Mouse (Mus musculus): ENCODE measurements around the gene Cass4.

Gene Cass4

DNA sequence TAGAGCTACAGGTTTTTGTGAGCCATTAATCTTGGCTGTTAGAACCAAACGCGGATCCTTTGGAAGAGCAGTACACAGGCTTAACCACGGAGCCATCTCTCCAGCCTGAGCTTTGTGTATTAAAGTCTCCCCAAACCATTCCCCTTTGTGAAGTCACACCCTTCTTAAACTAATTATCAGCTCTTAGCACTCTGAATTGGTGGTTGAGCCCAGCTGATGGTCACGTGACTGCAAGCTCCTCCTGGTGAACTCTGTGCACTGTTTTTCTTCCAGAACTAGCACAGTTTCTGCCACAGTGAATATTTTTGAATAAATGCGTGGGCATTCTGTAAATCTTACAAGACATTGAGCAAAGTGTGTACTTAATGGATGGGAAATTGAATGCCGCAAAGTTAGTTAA is 47.6 kb downstream of the Cass4 start:
- DNase-seq = no peak

DNA sequence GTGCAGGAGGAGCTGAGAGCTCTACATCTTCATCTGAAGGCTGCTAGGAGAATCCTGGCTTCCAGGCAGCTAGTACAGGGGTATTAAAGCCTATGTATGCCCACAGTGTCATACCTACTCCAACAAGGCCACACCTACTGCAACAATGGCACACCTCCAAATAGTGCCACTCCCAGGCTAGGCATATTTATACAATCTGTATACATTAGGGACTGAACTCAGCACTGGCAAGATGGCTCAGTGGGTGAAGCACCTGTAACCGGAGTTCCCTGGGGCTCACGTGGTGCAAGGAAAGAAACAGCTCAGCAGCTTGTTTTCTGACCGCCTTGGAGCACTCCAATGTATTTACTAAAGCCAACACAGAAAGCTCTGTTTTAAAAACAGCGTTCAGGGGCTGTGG is 52.0 kb downstream of the Cass4 start:
- DNase-seq = no peak

DNA sequence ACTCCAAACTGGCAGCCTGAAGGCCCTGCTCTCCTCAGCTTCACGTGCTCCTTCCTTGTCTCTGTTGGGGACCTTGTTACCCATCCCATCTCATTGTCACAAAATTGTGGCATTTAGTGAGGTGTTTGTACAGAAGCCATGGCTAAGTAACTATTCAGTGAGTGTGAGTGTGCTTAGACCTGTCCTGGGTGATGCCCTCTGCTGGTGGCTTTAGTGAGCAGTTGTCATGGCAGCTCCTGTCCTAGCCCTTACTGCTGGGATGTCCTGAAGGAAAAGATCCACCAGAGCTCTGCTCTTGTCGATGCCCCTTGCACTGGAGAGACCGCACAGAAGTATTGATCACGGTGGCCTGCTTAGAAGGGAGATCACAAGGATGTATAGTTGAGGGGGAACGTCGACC is 53.7 kb downstream of the Cass4 start:
- DNase-seq = no peak

DNA sequence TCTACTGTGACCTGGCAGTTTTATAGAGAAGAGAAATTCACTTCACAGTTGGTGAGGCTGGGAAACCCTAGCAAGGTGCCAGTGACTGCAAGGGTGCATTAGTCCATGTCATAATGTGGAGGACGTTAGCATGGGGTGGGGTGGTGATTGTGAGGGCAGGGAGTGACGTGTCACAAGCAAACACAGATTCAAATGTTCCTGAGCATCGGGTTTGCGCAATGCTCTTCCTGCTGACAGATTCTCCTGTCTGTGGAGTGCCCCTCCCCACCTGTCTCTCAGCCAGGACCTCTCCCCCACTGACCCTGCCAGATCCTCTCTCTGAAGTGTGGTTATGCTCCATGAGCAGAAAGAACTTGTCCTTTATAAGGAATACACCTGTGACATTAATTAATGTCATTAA is 54.7 kb downstream of the Cass4 start:
- DNase-seq = no peak

DNA sequence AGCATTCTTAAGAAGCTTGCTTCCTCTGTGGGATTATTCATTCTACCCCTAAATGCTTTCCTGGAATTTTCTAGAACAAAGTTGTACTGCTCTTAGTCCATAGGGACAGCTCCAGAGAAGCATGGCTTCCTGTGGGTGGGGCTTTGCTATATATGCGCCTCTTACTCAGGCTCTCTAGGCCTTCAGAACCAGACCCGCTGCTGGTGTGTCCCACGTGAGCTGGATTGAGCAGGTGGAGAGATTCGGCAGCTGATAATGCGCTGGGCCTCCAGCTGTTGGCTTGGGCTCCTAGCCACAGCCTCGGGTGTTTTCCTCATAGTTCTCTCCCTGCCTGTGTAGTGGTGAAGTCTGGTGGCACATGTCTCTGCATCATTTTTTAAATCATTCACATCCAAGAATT is 57.0 kb downstream of the Cass4 start:
- DNase-seq = no peak

DNA sequence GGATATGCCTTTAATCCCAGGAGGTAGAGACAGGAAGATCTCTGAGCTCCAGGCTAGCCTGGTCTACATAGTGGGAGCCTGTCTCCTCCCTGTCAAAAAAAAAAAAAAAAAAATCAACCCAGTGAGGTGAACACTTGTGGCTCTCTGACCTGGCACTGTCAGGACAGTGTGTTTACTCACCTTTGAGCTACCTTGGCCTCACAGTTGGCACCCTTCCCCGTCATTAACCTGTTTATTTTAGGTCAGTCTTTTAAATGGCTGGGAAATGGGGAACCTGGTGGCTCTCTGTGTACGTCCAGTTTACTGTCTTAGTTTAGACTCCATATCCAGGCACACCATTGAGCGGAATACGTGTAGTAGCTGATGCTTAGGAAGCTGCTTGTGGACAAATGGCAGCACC is 58.4 kb downstream of the Cass4 start:
- no peak for DNase-seq

DNA sequence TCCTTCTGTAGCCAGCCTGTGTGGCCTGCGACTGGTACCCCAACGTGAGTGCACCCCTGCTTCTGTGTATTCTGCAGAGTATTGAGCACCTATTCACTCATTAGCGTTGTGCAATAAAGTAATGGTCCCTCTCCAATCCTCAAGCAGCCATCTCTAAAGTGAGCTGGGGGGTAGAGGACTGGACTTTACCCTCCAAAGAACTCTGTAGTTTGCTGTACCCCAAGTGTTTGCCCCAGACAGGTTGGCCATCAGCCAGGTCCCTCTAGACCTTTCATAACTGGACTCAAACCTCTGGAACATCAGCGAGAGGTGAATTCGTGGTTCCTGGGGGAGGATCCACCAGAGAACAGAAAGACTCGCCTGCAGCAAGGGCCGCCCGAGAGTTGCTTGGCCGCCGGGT is 58.9 kb downstream of the Cass4 start:
- DNase-seq = no peak

DNA sequence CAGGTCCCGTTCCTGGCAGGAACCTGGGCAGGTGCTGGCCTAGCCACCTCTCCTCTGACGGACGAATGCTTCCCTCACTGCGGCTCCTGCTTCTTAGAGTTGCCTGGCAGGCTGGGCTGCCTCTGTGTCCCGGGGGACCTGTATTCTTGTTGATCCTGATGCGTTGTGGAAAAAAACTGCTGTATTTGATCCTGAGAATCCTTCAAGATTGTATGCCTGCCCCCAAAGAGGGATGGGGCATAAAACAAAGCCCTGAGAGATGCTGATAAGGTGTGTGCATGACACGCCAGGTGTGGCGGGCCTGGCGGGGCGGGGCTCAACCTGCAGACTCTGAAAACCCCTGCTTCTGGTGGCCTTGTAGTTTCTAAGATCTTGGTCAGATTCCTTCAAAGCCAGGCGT is 64.9 kb downstream of the Cass4 start, which contains the start of gene Gcnt7:
Gcnt7 (minus strand) TSS at position 101 of the 400 bp plus-strand sequence.
- no peak for DNase-seq

DNA sequence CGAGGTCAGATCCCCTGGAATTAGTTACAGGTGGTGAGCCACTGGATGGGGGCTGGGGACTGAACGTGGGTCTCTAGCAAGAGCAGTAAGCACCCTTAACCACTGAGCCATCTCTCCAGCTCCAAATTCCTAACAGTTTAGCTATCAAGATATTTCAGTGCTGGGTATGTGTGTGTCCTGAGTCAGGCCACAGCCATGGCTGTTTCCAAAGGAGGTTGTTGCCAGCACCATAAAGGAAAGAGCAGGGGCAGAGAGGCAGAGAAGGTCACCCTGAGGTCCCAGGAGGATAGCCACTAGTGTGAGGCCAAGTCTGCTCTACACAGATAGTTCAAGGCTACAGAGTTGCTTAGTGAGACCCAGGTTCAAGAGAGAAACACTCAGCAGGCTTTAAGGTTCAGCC is 67.1 kb downstream of the Cass4 start:
- DNase-seq = no peak

DNA sequence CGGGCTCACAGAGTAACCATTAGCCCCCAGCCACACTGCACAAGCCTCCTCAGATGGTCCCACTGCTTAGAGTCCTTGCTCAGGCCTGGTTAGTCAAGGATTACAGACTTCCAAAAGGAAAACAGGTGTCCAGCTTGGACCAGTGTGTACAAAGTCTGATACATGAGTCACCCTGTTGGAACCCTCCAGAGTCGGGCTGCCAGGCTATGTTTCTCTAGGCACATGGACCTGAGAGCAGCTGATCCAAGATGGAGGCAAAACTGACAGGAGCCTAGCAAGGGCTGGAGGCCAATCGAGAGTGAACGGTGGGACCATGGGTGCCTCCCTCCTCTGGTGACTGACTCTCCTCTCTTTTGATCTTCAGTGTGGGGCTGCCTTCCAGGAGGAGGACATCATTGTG is 69.2 kb downstream of the Cass4 start:
- no peak for DNase-seq

DNA sequence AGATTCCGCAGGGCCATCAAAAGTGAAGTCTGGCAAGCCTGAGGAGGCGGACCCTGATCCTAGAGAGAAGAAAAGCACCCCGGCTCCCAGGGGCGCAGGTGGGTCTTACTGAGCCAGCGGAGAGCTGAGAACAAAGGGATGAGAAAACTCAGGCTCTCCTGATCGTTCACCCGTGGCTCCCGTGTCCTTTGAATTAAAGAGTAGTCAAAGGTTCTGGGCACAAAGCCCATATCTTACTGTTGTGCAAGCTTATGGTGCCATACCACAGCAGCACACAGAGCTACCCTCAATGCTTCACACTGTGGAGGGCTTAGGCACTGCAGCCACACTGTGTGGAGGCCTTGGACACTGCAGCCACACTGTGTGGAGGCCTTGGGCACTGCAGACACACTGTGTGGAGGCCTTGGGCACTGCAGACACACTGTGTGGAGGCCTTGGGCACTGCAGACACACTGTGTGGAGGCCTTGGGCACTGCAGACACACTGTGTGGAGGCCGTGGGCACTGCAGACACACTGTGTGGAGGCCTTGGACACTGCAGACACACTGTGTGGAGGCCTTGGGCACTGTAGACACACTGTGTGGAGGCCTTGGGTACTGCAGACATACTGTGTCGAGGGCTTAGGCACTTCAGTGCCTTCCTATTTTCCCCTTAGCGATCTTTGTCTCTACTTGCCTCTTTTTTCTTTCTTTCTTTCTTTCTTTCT is 73.0 kb downstream of the Cass4 start:
- DNase-seq = no peak

DNA sequence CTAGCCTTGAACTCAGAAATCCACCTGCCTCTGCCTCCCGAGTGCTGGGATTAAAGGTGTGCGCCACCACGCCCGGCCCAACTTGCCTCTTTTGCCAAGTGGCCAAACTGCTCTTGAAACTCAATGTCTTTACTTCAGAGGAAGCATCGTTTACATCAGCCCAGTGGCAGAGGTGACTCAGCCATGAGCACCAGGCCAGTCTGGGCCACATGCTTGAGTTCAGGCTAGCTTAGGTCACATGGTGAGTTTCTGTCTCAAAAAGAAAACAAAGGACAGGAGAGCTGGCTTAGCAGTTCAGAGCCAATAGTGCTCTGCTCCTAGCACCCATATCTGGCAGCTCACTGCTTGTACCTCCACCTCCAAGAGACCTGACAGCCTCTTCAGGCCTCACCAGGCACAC is 73.6 kb downstream of the Cass4 start:
- no peak for DNase-seq

DNA sequence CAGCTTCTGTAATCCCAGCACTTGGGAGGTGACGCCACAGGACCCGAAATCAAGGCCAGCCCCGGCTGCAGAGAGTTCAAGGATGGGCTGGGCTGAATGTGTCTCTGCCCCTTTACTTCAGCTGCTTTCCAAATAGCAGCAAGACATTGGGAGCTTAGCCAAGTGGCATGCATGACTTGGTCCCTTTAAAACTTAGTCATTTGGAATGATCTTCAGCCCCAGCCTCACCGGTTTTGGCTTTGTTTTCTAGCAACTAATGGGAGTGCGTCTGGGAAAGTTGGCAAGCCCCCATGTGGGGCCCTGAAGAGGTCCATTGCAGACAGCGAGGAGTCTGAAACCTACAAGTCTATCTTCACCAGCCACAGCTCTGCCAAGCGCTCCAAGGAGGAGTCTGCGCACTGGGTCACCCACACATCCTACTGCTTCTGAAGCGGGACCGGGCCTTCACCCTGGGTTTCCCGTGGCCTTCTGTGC is 74.8 kb downstream of the Cass4 start:
- DNase-seq = peak; percentile 87

DNA sequence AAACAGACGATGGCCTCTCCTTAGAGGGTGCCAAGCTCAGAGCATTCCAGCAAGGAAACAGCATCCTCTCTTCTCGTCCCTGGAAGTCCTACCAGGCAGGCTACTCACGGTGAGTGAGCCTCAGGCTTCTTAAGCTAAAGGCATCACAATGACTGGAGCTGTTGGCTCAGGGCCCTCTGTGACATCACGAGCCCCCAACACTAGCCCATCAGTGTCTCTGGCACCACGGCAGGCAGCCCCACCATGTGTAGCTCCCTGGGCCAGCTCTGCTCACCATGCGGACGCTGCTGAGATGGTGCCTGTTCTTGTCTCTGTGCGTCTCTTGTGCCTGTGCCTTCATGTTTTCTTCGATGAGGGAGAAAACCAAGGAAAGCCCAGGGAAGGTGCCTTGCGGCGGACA is 78.7 kb downstream of the Cass4 start, which contains the start of gene Fam209:
Fam209 (plus strand) TSS at position 203 of the 400 bp plus-strand sequence.
- DNase-seq = no peak

DNA sequence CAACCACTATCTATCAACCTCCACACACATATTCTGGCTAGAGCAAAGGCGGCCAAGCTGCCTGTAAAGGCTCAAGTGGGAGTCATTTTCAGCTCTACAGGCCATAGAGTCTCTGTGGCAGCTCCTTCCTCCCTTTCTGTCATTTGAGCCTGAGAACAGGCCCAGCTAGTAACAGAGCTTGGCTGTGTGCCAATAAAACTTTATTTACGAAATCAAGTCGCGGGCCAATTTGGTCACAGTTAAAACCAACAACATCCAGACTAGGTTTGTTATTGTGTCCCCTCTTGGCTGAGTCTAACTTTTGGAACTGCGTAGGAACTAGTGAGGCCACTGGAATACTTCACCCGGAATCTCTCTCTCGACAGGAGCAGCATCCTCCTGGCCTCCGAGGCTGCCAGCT is 80.0 kb downstream of the Cass4 start:
- no peak for DNase-seq

DNA sequence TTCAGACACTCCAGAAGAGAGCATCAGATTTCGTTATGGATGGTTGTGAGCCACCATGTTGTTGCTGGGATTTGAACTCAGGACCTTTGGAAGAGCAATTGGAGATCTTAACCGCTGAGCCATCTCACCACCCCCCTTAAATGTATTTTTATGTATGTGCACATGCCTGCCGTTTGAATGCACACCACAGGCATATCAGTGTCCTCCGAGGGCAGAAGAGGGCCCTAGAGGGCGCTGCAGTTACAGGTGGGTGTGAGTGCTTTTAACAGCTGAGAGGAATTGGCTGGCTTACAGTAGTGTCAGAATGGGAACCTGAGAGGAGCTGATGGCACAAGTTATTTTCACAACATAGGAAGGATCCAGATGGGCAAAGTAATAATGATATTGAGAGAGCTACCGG is 81.4 kb downstream of the Cass4 start:
- peak; percentile 34 for DNase-seq

DNA sequence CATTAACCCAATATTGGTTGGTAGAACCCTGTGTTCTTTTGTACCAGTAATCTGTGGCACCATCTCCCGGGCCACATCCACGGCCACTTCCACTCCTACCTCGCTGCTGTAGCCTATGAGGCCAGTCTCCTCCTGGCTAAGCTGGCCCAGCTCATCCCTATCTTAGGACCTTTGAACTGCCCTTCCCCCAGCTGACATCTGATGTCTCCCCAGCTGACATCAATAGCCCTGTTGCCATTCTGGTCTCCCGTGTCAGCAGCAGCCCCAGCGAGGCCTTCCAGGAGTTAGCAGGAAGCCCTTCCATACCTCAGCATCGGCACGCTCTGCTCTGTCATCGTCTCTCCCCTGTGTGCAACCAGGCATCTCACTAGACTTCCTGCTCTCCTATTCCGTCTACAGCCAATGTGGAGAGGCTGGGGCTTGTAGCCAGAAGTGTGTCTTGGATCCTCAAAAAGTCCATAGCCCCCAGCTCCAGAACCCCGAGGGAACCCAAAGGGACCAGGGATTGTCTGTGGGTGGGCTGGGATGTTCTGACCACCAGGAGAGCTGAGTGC is 83.2 kb downstream of the Cass4 start:
- no peak for DNase-seq

DNA sequence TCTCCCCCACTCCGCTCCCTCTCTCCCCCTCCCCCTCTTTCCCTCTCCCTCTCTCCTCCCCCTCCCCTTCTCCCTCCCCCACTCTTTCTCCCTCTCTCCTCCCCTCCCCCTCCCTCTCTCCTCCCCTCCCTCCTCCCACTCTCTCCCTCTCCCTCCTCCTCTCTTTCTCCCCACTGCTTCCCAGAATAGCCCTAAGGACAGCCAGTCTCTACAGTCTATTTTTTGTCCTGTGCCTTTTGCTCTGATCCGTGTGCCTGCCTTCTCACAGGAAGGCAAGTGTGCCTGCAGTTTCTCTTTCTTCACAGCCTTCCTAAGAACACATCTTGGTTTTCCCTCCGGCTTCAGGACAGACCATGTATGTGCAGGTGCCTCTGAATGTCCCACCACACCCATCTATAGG is 83.8 kb downstream of the Cass4 start:
- no peak for DNase-seq

DNA sequence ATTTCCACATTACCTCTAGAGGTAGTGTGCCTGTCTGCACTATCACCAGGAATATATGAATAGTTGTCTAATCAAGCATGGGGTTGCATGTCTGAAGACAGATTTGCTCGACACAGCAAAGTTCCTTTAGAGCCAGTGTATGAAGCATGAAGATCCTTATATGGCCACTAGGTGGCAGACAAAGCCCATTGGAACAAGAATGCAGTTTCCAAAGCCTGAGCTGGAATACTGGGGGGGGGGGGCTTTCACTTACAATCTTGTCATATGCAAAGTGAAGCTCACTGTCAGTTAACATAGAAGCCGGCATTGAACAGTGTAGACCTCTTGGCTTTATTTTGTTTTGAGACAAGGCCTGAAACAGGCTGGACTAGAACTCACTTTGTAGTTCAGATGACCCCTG is 84.3 kb downstream of the Cass4 start:
- DNase-seq = peak; percentile 83

DNA sequence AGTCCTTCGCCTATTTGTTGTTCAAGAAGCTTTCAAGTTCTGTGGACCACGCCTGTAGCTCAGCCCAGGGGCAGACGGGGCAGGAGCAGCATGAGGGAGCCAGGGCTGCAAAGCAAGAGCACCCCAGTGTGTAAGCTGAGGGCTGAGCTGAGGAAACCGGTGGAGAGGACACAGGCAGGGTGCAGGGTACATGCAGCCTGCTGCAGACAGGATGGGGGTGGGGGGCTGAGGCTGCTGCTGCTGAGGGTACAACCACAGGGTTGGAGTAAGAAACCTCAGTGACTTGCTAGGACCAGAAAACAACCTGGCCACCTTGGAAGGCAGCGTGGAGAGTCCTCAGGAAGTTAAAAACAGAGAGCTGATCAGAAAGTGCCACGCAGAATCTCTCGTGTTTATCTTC is 86.7 kb downstream of the Cass4 start:
- no peak for DNase-seq

DNA sequence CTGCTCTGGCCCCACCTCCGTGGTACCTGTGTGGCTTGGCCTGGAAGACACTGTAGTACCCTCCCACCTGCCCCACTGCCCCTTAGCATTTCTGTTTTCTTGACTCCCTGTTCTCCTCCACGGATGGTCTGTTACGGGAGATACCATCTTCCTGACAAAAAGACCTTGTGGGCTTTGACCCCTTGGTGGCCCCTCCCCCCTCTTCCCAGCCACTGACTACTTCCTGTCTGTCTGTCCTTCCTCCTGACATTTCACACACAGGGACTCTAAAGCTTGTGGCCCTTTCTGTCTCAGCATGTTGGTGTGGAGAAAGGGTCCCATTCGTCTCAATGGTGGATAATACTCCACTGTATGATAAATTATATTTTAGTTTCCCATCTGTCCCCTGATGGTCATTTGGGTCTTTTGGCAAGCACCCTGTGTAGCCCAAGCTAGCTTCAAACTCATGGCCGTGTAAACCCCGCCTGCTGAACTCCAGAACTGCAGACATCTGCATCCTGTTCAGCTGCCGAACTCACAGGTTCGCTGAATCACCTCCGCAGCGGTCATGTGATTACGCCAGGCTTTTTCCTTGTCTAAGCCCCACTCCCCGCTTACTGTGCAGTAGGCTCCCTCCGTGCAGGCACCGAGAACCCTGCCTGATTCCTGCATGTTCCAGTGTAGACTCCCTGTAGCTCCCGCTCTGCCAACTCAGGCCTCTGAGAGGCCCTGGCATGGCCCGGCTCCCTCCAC is 88.2 kb downstream of the Cass4 start:
- DNase-seq = no peak

All from retina, postnatal 1 day (tissue).